Mouse (Mus musculus) urinary bladder, adult 18-20 months (tissue): ENCODE measurements around the gene 4930544G11Rik.

Source experiments
- DNase-seq, 2 experiments: peaks; one replicate each; pipeline ENCODE4 v3.0.0; 2022; ENCODE audit warnings: low spot score in 2 of 2, mixed read lengths in 2 of 2

4930544G11Rik gene

GRCm38 (mm10) chr6:65952309-65952708, at the start of gene 4930544G11Rik:
TSS of gene 4930544G11Rik (plus strand) at chr6:65952609.
- no peak for DNase-seq

GRCm38 (mm10) chr6:65906657-65907182, 45.7 kb upstream of the 4930544G11Rik start:
- DNase-seq, result no peak

- no peak for DNase-seq
Measured at GRCm38 (mm10) chr6:65915421-65915820, 37.0 kb upstream of the 4930544G11Rik start.

- DNase-seq, result no peak
Measured at GRCm38 (mm10) chr6:65921703-65922102, 30.7 kb upstream of the 4930544G11Rik start.

GRCm38 (mm10) chr6:65923501-65924084, 28.8 kb upstream of the 4930544G11Rik start:
- DNase-seq, result no peak

DNA sequence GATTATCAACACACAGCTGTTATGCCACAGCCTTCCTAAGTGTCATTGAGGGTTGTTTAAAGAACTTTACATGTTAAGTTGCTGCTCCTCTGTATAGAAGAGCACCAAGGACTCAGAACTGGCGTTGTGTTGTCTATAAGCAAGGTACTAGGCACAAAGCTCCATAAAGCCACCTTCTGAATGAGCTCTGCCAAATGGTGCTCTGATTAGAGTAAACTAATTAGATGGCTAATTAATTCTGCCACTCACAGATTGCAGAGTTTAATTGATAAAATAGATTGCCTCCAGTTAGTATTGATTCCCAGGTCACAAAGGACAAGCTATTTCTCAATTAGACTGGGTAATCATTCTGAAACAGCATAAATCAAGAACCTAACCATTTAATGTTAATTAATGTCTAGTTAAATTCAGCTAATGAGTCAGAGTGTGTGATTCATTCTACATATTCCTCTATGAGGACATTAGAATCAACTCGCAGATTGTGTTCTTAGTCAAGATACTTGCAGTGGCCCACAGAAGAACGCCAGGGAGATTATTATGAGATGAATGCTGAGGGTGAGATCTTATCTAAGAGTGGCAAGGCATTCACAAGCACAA, 26.6 kb upstream of the 4930544G11Rik start:
- DNase-seq, result no peak

DNA sequence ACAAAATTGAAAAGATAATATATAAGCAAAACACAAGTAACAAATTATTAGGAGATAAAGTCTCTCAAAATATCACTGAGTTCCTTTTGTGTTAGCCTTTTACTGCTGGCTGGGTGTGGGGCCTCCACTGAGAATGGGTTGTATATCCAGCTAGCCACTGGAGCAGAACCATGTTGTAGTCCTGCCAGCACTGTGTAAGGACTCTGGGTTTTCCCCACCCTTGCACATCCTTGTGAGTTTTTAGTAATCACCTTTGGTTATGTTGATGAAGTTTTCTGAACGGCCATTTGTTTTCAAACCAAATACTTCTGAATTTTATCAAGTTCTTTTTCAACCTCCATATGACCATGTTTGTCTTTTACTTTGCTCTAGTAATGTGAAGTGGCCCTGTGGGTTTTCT, 21.9 kb upstream of the 4930544G11Rik start:
- DNase-seq, result no peak

DNA sequence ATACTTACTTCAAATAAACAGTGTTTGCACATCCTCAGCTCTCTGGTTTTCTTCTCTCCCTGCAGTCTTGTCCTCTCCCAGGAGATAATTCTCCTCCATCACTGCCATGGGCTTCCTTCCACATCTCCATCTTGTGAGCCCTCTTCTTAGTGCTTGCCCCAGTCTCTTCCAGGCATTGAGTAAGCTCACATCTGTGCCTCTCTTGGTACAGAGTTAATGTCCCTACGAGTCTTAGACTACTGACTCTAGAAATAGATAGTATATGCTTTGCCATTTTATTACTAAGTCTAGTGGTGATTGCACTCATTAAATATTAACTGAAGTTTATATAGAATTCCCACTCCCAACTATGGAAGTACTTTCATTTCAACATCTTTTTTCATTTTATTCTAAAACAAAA, 19.6 kb upstream of the 4930544G11Rik start:
- DNase-seq, result no peak

DNA sequence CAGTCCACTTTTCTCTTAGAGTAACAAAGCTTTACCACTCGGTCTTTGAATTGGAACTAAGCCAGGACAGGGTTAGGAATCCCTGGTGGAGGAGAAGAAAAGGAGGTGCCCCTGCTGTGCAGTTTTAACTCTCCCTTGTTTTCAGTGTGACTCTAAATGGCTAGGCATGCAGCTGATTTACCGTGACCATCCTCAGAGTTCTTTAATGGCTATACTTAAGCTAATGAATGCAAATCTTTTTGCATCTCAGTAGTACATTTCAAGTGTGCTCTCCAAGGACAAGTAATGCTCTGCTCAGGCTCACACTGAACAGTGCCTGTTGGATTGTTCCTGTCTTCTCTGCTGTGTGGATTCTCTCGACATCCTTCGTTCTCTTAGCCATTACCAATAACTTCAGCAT, 19.2 kb upstream of the 4930544G11Rik start:
- no peak for DNase-seq

DNA sequence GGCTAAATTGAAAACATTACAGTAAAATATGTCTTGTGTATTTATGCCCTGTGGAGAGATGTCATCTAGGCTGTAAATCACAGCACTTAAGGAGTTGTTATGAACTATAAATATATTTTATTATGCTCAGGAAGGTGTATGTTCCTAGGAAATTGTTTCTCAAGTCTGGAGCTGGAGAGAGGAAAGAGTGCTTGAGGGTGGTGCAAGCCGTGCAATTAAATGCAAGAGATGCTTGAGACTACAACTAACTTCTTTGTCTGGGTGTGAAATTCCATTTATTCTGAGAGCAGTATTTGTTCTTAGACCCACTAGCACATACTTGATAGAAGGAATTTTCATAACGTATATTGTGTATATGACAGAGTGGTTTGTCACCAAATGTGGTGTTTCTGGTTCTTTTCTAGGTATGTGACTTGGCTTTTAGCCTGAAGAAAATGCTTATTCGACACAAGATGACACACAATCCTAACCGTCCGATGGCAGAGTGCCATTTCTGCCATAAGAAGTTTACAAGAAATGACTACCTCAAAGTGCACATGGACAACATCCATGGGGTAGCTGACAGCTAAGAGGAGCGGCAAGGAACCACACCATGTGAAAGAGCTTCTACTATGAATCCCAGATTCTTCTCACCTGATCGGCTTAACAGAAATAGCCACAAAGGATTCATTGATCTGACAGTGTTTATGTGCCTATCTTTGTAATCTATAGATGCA, 16.7 kb upstream of the 4930544G11Rik start:
- DNase-seq, result no peak

GRCm38 (mm10) chr6:65950492-65950891, 1.9 kb upstream of the 4930544G11Rik start:
- DNase-seq, result no peak

- DNase-seq, result no peak
Measured at GRCm38 (mm10) chr6:65969386-65970111, 17.1 kb downstream of the 4930544G11Rik start.

GRCm38 (mm10) chr6:65970410-65970809, 18.0 kb downstream of the 4930544G11Rik start:
- no peak for DNase-seq

DNA sequence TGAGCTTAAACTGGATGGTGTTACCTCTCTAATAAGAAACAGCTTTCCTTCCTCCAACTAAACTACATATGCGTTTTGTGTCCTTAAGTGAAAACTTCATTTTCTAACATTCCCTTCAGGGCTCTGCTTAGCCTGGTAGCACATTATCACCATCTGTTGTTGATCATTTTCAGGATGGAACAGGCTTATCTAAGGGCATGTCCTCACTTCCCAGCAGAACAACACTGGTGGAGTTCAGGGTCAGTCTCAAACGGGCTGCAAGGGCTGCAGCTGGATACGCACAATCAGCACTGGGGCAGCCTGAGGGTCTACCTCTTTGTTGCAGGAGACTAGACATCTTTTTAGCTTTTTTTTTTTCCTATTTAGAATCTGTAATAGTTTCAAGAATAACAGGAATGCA, 39.7 kb downstream of the 4930544G11Rik start:
- DNase-seq, result no peak

GRCm38 (mm10) chr6:65998343-65998742, 45.9 kb downstream of the 4930544G11Rik start:
- DNase-seq, result no peak
